Mouse (Mus musculus) embryonic facial prominence, embryonic 14.5 days (tissue): Measurements from ENCODE around the gene Zmiz1. TPM values are rescaled to one million over a fixed set of nuclear protein-coding genes. Genes with fewer than 3 reads are reported as not detected.
A peak's percentile ranks its signal among the peaks of the same experiment; 100 is the strongest.

Source experiments
- ATAC-seq: fragments of 200-750 bp; cut with Nextera tagmentation; 2 replicates; pipeline ENCODE4 v1.8.0; 2017; ENCODE audit warnings: low read depth, moderate number of reproducible peaks, moderate TSS enrichment
- DNase-seq: peaks from one replicate; pipeline ENCODE4 v3.0.0-alpha.2; 2015; ENCODE audit warnings: low spot score
- H3K27ac ChIP-seq: fragments of 300-500 bp; sonication (generic); replicated peaks from 2 replicates; pipeline ENCODE4 v1.5.1; 2014; ENCODE audit warnings: low read depth, mild to moderate bottlenecking, low read length, moderate library complexity
- H3K27me3 ChIP-seq: fragments of 300-500 bp; sonication (generic); replicated peaks from 2 replicates; pipeline ENCODE4 v1.6.1; 2014; ENCODE audit warnings: low read length; ENCODE audit not compliant: control insufficient read depth, insufficient read depth
- H3K36me3 ChIP-seq: fragments of 300-500 bp; sonication (generic); 2 replicates; pipeline ENCODE4 v1.6.1; 2014; ENCODE audit warnings: low read length, mixed read lengths; ENCODE audit not compliant: control insufficient read depth, insufficient read depth
- H3K4me1 ChIP-seq: fragments of 300-500 bp; sonication (generic); 2 replicates; pipeline ENCODE4 v1.6.1; 2014; ENCODE audit warnings: antibody characterized with exemption, low read length; ENCODE audit not compliant: control insufficient read depth, insufficient read depth
- H3K4me2 ChIP-seq: fragments of 300-500 bp; sonication (generic); 2 replicates; pipeline ENCODE4 v1.6.1; 2014; ENCODE audit warnings: low read depth, mild to moderate bottlenecking, low read length, moderate library complexity, mixed read lengths
- H3K4me3 ChIP-seq: fragments of 300-500 bp; sonication (generic); 2 replicates; pipeline ENCODE4 v1.5.1; 2014; ENCODE audit warnings: low read depth, mild to moderate bottlenecking, low read length
- H3K9ac ChIP-seq: fragments of 300-500 bp; sonication (generic); 2 replicates; pipeline ENCODE4 v1.6.1; 2014; ENCODE audit warnings: low read depth, mild to moderate bottlenecking, low read length, moderate library complexity, mixed read lengths
- H3K9me3 ChIP-seq: fragments of 300-500 bp; sonication (generic); 2 replicates; pipeline ENCODE4 v1.6.1; 2016; ENCODE audit warnings: low read length; ENCODE audit not compliant: control insufficient read depth
- WGBS: fragments of 180-500 bp; shearing (Covaris S2); extraction: QIAGEN DNeasy Blood & Tissue Kit; methylation state at CpG from one replicate; pipeline ENCODE4 v1.1.7; 2014; 5-methylcytosine and 5-hydroxymethylcytosine counted together
- polyA plus RNA-seq: library from polyadenylated mRNA; unstranded; fragments of >200 nt; fragmentation: Nextera tagmentation; extraction: Ambion mirVana; gene quantifications from 2 replicates; pipeline ENCODE4 v1.2.1, GENCODE M21; 2014

The Zmiz1 gene
- polyA plus RNA-seq, 1 experiment from 2014 or later, result 31.3 TPM

DNA sequence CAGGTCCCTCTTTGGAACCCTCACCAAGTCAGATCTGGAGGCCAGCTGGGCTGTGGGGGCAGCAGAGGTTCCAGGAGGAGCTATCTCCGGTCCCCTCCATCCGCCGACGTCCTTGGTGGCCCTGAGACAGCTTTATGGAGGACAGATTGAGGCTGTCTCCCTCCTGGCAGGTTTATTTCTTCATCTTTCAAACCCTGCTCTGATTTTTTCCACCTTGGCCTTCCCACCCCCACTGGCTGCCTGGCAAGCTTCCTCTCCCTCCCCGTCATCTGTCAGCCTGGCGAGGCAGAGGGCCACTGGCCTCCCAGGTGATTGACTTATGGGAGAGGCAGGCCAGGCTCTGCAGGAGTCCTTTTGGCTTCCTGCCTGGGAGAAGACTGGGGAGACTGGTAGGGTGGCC is 89.7 kb downstream of the Zmiz1 start:
- H3K27ac ChIP-seq, result peak overlapping the region; percentile 35

DNA sequence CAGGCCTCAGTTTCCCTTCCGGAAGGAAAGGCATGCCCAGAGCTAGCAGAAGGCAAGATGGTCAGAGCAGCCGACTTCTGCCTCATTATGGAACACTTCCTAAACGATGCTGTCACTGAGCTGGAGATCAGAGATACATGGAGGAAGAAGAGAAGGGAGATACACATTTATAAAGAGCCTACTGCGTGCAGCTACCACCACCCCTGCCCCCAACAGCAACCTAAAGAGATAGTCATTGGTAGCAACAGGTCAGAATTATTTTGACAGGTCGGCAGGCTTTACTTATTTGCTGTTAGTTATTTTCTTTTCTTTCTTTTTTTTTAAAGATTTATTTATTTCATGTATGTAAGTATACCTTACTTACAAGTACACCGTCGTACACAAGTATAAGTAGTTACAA is 90.1 kb downstream of the Zmiz1 start:
- 0 out of 2 replicates have a peak overlapping the region, but pooled peaks have one; percentile 35 for H3K27ac ChIP-seq
- WGBS, result 85% methylated on average over 7 of the region's 7 CpGs
- H3K9me3 ChIP-seq, result no peaks in the 10 kb centered on the region
- H3K4me3 ChIP-seq, result no peak overlapping the region
- H3K4me1 ChIP-seq, result peaks cover 58% of the 10 kb centered on the region
- peaks cover 29% of the 10 kb centered on the region for H3K36me3 ChIP-seq
- ATAC-seq (no peak), DNase-seq (no peak)
- no peaks in the 10 kb centered on the region for H3K27me3 ChIP-seq
- no peak overlapping the region for H3K9ac ChIP-seq
- no peak overlapping the region for H3K4me2 ChIP-seq

More for the DNA sequence above, 89.7 kb downstream of the Zmiz1 start:
- Histone ChIP-seq H3K9me3 (no peaks in the 10 kb centered on the region), H3K27me3 (no peaks in the 10 kb centered on the region), H3K4me2 (no peak overlapping the region), H3K4me1 (peaks cover 58% of the 10 kb centered on the region), H3K9ac (no peak overlapping the region), H3K4me3 (no peak overlapping the region), H3K36me3 (peaks cover 28% of the 10 kb centered on the region)
- whole genome bisulfite sequencing, result 63% methylated on average over 6 of the region's 6 CpGs
- DNase-seq (no peak), ATAC-seq (no peak)

DNA sequence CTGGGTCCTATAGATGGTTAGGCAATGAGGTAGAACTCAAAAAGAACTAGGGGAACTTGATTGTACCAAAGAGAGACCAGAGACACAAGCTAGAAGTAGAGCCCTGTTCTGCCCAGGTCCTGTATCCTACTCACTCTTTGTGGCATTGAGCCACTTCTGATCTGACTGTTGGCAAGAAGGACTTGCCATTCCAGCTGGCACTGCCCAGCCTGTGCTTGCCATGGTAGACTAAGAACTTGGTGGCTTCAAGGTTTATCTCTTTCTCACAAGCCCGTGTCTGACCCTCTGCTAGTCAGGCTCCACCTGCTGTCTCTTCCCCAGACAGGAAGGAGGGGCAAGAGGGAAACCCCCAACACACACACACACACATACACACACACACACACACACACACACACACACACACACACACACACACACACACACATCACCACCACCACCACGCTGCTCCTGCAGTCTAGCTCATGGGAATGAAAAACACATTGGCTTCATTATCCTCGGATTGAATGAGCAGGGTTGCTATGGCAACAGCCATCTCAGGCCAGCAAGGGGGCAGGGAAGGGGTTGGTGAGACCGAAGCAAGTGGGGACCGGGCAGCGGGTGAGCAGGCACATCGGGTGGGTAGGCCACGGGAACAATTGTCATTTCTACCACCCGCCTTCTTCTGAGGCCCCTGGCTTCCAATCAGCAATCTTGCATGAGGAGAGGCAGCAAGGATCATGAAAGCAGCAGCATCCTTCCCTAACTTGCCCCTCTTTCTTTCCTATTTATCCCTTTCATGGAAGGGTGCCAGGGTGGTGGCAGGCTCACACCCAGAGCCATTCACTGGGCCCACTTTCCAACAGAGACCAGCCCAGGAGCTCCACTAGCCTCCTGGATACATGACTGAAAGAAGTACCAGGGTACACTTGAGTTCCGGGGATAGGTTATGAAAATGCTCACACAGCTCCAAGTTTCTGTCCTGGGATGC is 91.2 kb downstream of the Zmiz1 start:
- ATAC-seq (peak; percentile 24; the same call in 1 of the 2 replicates), DNase-seq (peak; percentile 88)
- Histone ChIP-seq H3K27ac (peak overlapping the region; percentile 33; the same call in 1 of the 2 replicates), H3K4me2 (no peak overlapping the region), H3K4me1 (peaks cover 67% of the 10 kb centered on the region), H3K9ac (no peak overlapping the region), H3K4me3 (no peak overlapping the region), H3K27me3 (no peaks in the 10 kb centered on the region), H3K9me3 (no peaks in the 10 kb centered on the region), H3K36me3 (peaks cover 21% of the 10 kb centered on the region)
- 31% methylated on average over 10 of the region's 10 CpGs for WGBS

DNA sequence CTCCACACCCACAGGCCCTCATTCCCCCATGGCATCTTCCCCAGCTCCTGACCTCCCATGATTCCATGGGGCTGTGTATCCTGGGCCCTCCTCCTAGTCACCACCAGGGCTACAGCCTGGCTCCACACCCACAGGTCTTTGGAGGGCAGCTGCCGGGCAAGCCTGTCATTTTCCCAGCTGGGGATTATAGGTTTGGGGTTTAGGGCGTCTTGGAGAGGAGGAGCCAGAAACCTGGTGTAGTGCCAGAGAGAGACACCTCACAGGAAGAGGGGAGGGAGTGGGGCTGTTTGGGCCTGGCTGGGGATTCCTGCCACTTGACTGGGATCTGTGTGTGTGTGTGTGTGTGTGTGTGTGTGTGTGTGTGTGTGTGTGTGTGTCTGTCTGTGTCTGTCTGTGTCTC is 92.7 kb downstream of the Zmiz1 start:
- peaks cover 11% of the 10 kb centered on the region; the same call in 1 of the 2 replicates for H3K36me3 ChIP-seq
- H3K27me3 ChIP-seq, result no peaks in the 10 kb centered on the region
- no peaks in the 10 kb centered on the region for H3K9me3 ChIP-seq
- H3K9ac ChIP-seq, result no peak overlapping the region
- H3K4me1 ChIP-seq, result peaks cover 69% of the 10 kb centered on the region
- peak; percentile 87 for DNase-seq
- no peak overlapping the region for H3K4me2 ChIP-seq
- H3K27ac ChIP-seq, result no peak overlapping the region
- WGBS, result 8% methylated on average over 2 of the region's 2 CpGs
- no peak overlapping the region for H3K4me3 ChIP-seq
- peak; percentile 39; the same call in 1 of the 2 replicates for ATAC-seq

- no peak overlapping the region for H3K4me2 ChIP-seq
- ATAC-seq (no peak), DNase-seq (no peak)
- no peaks in the 10 kb centered on the region for H3K27me3 ChIP-seq
- H3K9ac ChIP-seq, result no peak overlapping the region
- H3K4me1 ChIP-seq, result peaks cover 53% of the 10 kb centered on the region
- no peaks in the 10 kb centered on the region for H3K9me3 ChIP-seq
- H3K4me3 ChIP-seq, result no peak overlapping the region
- H3K36me3 ChIP-seq, result peaks cover 15% of the 10 kb centered on the region; the same call in 1 of the 2 replicates
- no peak overlapping the region for H3K27ac ChIP-seq
- 68% methylated on average over 2 of the region's 2 CpGs for WGBS
Measured at GRCm38 (mm10) chr14:25553382-25553781, 94.4 kb downstream of the Zmiz1 start.

GRCm38 (mm10) chr14:25554781-25555180 is 95.8 kb downstream of the Zmiz1 start:
- H3K9me3 ChIP-seq, result no peaks in the 10 kb centered on the region
- DNase-seq, result no peak
- peaks cover 43% of the 10 kb centered on the region for H3K4me1 ChIP-seq
- H3K4me3 ChIP-seq, result no peak overlapping the region
- peak; percentile 30; the same call in 1 of the 2 replicates for ATAC-seq
- peak overlapping the region; percentile 30; the same call in 1 of the 2 replicates for H3K27ac ChIP-seq
- H3K4me2 ChIP-seq, result no peak overlapping the region
- H3K36me3 ChIP-seq, result peaks cover 19% of the 10 kb centered on the region; the same call in 1 of the 2 replicates
- peak overlapping the region; percentile 2; the same call in 1 of the 2 replicates for H3K9ac ChIP-seq
- WGBS, result 19% methylated on average over 8 of the region's 8 CpGs
- no peaks in the 10 kb centered on the region for H3K27me3 ChIP-seq

GRCm38 (mm10) chr14:25555291-25555781 is 96.4 kb downstream of the Zmiz1 start:
- Histone ChIP-seq H3K9me3 (no peaks in the 10 kb centered on the region), H3K4me2 (no peak overlapping the region), H3K9ac (peak overlapping the region; percentile 2; the same call in 1 of the 2 replicates), H3K4me3 (no peak overlapping the region), H3K4me1 (peaks cover 39% of the 10 kb centered on the region), H3K27ac (peak overlapping the region; percentile 30), H3K27me3 (no peaks in the 10 kb centered on the region), H3K36me3 (peaks cover 19% of the 10 kb centered on the region; the same call in 1 of the 2 replicates)
- peak; percentile 66 for DNase-seq
- WGBS, result 8% methylated on average over 10 of the region's 10 CpGs
- peak; percentile 23 for ATAC-seq

DNA sequence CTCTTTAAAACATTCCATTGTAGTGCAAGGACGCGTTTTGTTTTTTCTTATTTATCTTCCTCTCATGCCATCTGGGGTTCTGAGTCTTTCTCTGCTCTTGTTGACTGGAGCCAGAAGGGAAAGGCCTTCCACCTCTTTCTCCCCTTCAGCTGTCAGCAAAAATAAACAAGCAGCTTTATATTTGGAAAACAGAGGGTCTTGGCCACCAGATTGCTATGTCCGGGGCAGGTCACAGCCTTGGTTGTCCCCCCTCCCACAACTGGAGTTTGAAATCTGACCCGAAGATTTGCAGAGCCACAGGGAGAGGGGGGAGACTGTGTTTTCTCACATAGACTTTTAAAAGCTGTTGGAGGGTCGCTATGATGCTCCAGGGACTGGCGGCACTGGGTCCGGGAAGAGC is 96.9 kb downstream of the Zmiz1 start:
- ATAC-seq, result no peak
- H3K27ac ChIP-seq, result peak overlapping the region; percentile 18; the same call in 1 of the 2 replicates

More for the DNA sequence above, 96.9 kb downstream of the Zmiz1 start:
- H3K36me3 ChIP-seq, result peaks cover 19% of the 10 kb centered on the region; the same call in 1 of the 2 replicates
- H3K27me3 ChIP-seq, result no peaks in the 10 kb centered on the region
- no peak for DNase-seq
- WGBS, result 13% methylated on average over 7 of the region's 7 CpGs
- no peak overlapping the region for H3K4me2 ChIP-seq
- H3K9ac ChIP-seq, result peak overlapping the region; percentile 39; the same call in 1 of the 2 replicates
- peaks cover 35% of the 10 kb centered on the region for H3K4me1 ChIP-seq
- H3K9me3 ChIP-seq, result no peaks in the 10 kb centered on the region
- no peak overlapping the region for H3K4me3 ChIP-seq
